Mouse (Mus musculus): ENCODE measurements at regions not wholly inside any gene's neighbourhood (a gene's known extent, or its start where the extent isn't known, plus 50 kb on each side); places are given as distances from the start of the nearest gene placed in this dataset.
A peak's percentile ranks its signal among the peaks of the same experiment; 100 is the strongest.
"Not testable (repeated sequence)": the region's sequence is repeated elsewhere in the genome, so short reads cannot be mapped to it uniquely, and the experiment has no call there.

- not testable (repeated sequence) for H3K27me3 ChIP-seq (replicated peaks); H3K9me3 ChIP-seq (replicated peaks); H3K36me3 ChIP-seq; H3K9ac ChIP-seq; H3K4me1 ChIP-seq (replicated peaks); H3K4me3 ChIP-seq; H3K27ac ChIP-seq (ENCODE audit: poor library complexity, severe bottlenecking); H3K4me2 ChIP-seq
- 72% methylated on average over 13 of the region's 13 CpGs for WGBS
- ATAC-seq (ENCODE audit: insufficient number of reproducible peaks, low FRiP score): peak; percentile 100
Observed at GRCm38 (mm10) chr12:97061352-97061895, 1197.8 kb downstream of the Galc start.

- no peaks in the 10 kb centered on the region for H3K4me1 ChIP-seq (replicated peaks)
- no peak overlapping the region for H3K9ac ChIP-seq
- WGBS: 49% methylated on average over 2 of the region's 2 CpGs
- no peak for ATAC-seq (ENCODE audit: insufficient number of reproducible peaks, low FRiP score)
- H3K9me3 ChIP-seq (replicated peaks): 0 out of 2 replicates have a peak, but pooled peaks cover 5% of the 10 kb centered on the region
- no peak overlapping the region for H3K4me3 ChIP-seq
- H3K27ac ChIP-seq (ENCODE audit: poor library complexity, severe bottlenecking): no peak overlapping the region
- no peaks in the 10 kb centered on the region for H3K27me3 ChIP-seq (replicated peaks)
- no peaks in the 10 kb centered on the region for H3K36me3 ChIP-seq
- no peak overlapping the region for H3K4me2 ChIP-seq
Observed at GRCm38 (mm10) chr12:97047674-97048073, 1211.6 kb downstream of the Galc start.

Data from heart, embryonic 12.5 days (tissue).